Mouse (Mus musculus) heart, adult 2 months (tissue): ENCODE results near the gene Hoxc5. TPM values are rescaled to one million over a fixed set of nuclear protein-coding genes. Genes with fewer than 3 reads are reported as not detected.

Experiments used
- DNase-seq, 2 experiments: peaks; one replicate each; pipeline ENCODE4 v3.0.0; 2021
- H3K27ac ChIP-seq: fragments of 200-600 bp; 2 replicates; pipeline ENCODE4 v1.8.1; 2022
- H3K27me3 ChIP-seq: fragments of 200-500 bp; 2 replicates; pipeline ENCODE4 v1.6.1; 2012; ENCODE audit warnings: mild to moderate bottlenecking, low read length, inconsistent platforms, mixed read lengths; ENCODE audit not compliant: control insufficient read depth, insufficient read depth
- H3K36me3 ChIP-seq: fragments of 200-500 bp; 2 replicates; pipeline ENCODE4 v1.6.1; 2012; ENCODE audit warnings: low read length, inconsistent platforms; ENCODE audit not compliant: control insufficient read depth, insufficient read depth
- H3K4me1 ChIP-seq: fragments of 200-500 bp; 2 replicates; pipeline ENCODE4 v1.6.1; 2011; ENCODE audit warnings: low read length; ENCODE audit not compliant: control insufficient read depth, insufficient read depth
- H3K4me3 ChIP-seq: fragments of 200-600 bp; 2 replicates; pipeline ENCODE4 v1.8.1; 2022
- H3K79me2 ChIP-seq: fragments of 200-500 bp; replicated peaks from 2 replicates; pipeline ENCODE4 v1.6.1; 2012; ENCODE audit warnings: mild to moderate bottlenecking, inconsistent platforms, low read length, moderate library complexity, mixed read lengths; ENCODE audit not compliant: control insufficient read depth, insufficient read depth
- H3K9ac ChIP-seq: fragments of 200-500 bp; 2 replicates; pipeline ENCODE4 v1.6.1; 2012; ENCODE audit warnings: low read depth, mild to moderate bottlenecking, control low read depth, inconsistent platforms, low read length, mixed read lengths
- CTCF ChIP-seq: fragments of 200-600 bp; IDR thresholded peaks from 2 replicates; pipeline ENCODE4 v1.8.1; 2022; ENCODE audit warnings: antibody characterized with exemption, mild to moderate bottlenecking, moderate library complexity
- EP300 ChIP-seq: fragments of 200-500 bp; IDR thresholded peaks from 2 replicates; pipeline ENCODE4 v1.6.1; 2011; ENCODE audit warnings: low read depth, low read length, control low read depth; ENCODE audit not compliant: insufficient read depth
- POLR2A ChIP-seq: fragments of 200-500 bp; IDR thresholded peaks from 2 replicates; pipeline ENCODE4 v1.6.1; 2011; ENCODE audit warnings: mild to moderate bottlenecking, low read depth, low read length, control low read depth; ENCODE audit not compliant: insufficient read depth
- WGBS: fragments of 180-500 bp; shearing (Covaris S2); methylation state at CpG from one replicate; pipeline ENCODE4 v1.1.7; 2018; 5-methylcytosine and 5-hydroxymethylcytosine counted together
- intact Hi-C: fragments of 180-260 bp; cut with DNase I; formaldehyde crosslinking; loops from one replicate; pipeline ENCODE4 v1.15.1; 2025
- polyA plus RNA-seq: library from polyadenylated mRNA; depleted of rRNA; stranded (reverse); fragments of >200 nt; gene quantifications from 2 replicates; pipeline ENCODE4 v1.2.3, GENCODE M21; 2012
- total RNA-seq, 2 experiments: library from RNA; stranded (reverse); gene quantifications; 2 replicates each; pipeline ENCODE4 v1.2.3; 2021

Hoxc5 gene
- total and polyA plus RNA-seq, 3 experiments: 0.20 TPM; not detected in 2

GRCm38 (mm10) chr15:102942739-102943467 is 24.3 kb upstream of the Hoxc5 start:
- Histone ChIP-seq H3K79me2 (no peaks in the 10 kb centered on the region), H3K4me3 (no peak overlapping the region), H3K4me1 (no peaks in the 10 kb centered on the region), H3K9ac (no peak overlapping the region), H3K36me3 (no peaks in the 10 kb centered on the region), H3K27ac (no peak overlapping the region), H3K27me3 (peaks cover 36% of the 10 kb centered on the region)
- intact Hi-C loops: no loop called here
- 2% methylated on average over 53 of the region's 53 CpGs for WGBS
- no peak for DNase-seq
- TF ChIP-seq CTCF (peak; percentile 17; the same call in 1 of the 2 replicates), POLR2A (no peak)

GRCm38 (mm10) chr15:102943468-102943813 is 23.8 kb upstream of the Hoxc5 start:
- Histone ChIP-seq H3K4me1 (no peaks in the 10 kb centered on the region), H3K27ac (no peak overlapping the region), H3K79me2 (no peaks in the 10 kb centered on the region), H3K27me3 (peaks cover 36% of the 10 kb centered on the region), H3K36me3 (no peaks in the 10 kb centered on the region), H3K4me3 (no peak overlapping the region), H3K9ac (no peak overlapping the region)
- no peak for DNase-seq
- TF ChIP-seq CTCF: no peak
- TF ChIP-seq EP300: no peak
- TF ChIP-seq POLR2A: no peak
- intact Hi-C loops: no loop called here
- WGBS: 8% methylated on average over 5 of the region's 5 CpGs

- WGBS: 19% methylated on average over 22 of the region's 22 CpGs
- Histone ChIP-seq H3K4me3 (no peak overlapping the region), H3K36me3 (no peaks in the 10 kb centered on the region)
These were observed 21.8 kb upstream of the Hoxc5 start for GRCm38 (mm10) chr15:102945185-102946077.

GRCm38 (mm10) chr15:102947276-102947675 is 20.0 kb upstream of the Hoxc5 start:
- H3K36me3 ChIP-seq: no peaks in the 10 kb centered on the region
- H3K79me2 ChIP-seq: no peaks in the 10 kb centered on the region
- no peaks in the 10 kb centered on the region for H3K4me1 ChIP-seq
- TF ChIP-seq EP300: no peak
- no peak for TF ChIP-seq CTCF
- no peak for TF ChIP-seq POLR2A
- intact Hi-C loops: no loop called here
- H3K27ac ChIP-seq: no peak overlapping the region
- H3K27me3 ChIP-seq: peaks cover 32% of the 10 kb centered on the region
- H3K9ac ChIP-seq: no peak overlapping the region
- no peak for DNase-seq
- no peak overlapping the region for H3K4me3 ChIP-seq
- 4% methylated on average over 9 of the region's 9 CpGs for WGBS

More at GRCm38 (mm10) chr15:102945185-102946077, 21.8 kb upstream of the Hoxc5 start:
- Histone ChIP-seq H3K27me3 (peaks cover 29% of the 10 kb centered on the region), H3K4me1 (no peaks in the 10 kb centered on the region), H3K9ac (no peak overlapping the region), H3K27ac (no peak overlapping the region), H3K79me2 (no peaks in the 10 kb centered on the region)
- no peak for DNase-seq
- TF ChIP-seq CTCF (no peak), EP300 (no peak), POLR2A (no peak)
- intact Hi-C loops: no loop called here

- Histone ChIP-seq H3K9ac (no peak overlapping the region), H3K4me1 (no peaks in the 10 kb centered on the region), H3K79me2 (no peaks in the 10 kb centered on the region), H3K27ac (no peak overlapping the region), H3K4me3 (no peak overlapping the region), H3K36me3 (no peaks in the 10 kb centered on the region), H3K27me3 (peaks cover 26% of the 10 kb centered on the region)
- intact Hi-C loops: no loop called here
- no peak for DNase-seq
- WGBS: 13% methylated on average over 2 of the region's 2 CpGs
- TF ChIP-seq POLR2A (no peak), EP300 (no peak), CTCF (no peak)
These were observed 18.4 kb upstream of the Hoxc5 start for GRCm38 (mm10) chr15:102948842-102949241.

GRCm38 (mm10) chr15:102949696-102950095 is 17.5 kb upstream of the Hoxc5 start:
- DNase-seq: no peak
- no peaks in the 10 kb centered on the region for H3K4me1 ChIP-seq
- peaks cover 32% of the 10 kb centered on the region for H3K27me3 ChIP-seq
- intact Hi-C loops: no loop called here
- H3K4me3 ChIP-seq: no peak overlapping the region
- H3K36me3 ChIP-seq: no peaks in the 10 kb centered on the region
- no peak overlapping the region for H3K9ac ChIP-seq
- TF ChIP-seq POLR2A (no peak), EP300 (no peak), CTCF (no peak)
- 3% methylated on average over 20 of the region's 20 CpGs for WGBS
- no peak overlapping the region for H3K27ac ChIP-seq
- no peaks in the 10 kb centered on the region for H3K79me2 ChIP-seq
